Mouse (Mus musculus): Measurements from ENCODE around the gene Rap1b.

- no peak for TF ChIP-seq CTCF (IDR thresholded peaks at IDR 0.05; ENCODE audit: borderline replicate concordance, extremely low read depth, insufficient read depth, insufficient read length)
- TF ChIP-seq POLR2A (IDR thresholded peaks at IDR 0.05; ENCODE audit: borderline replicate concordance, extremely low read depth, insufficient read depth, insufficient read length, poor library complexity, severe bottlenecking) = no peak
Observed at GRCm38 (mm10) chr10:117779581-117780305, 66.1 kb downstream of the Rap1b start.
